Mouse (Mus musculus) embryonic stem cell, embryonic (primary cell): ENCODE results near the gene Ccnt1.

Source experiments
- CTCF ChIA-PET, 4 experiments: fragments of 300-600 bp in 2 of 4; fragments of 350-600 bp in 2 of 4; sonication (Branson Sonifier 250); formaldehyde crosslinking; loops; one replicate each; lab custom pipeline; 2022; ENCODE audit warnings: inconsistent platforms in 2 of 4; lab: Charles Lee
- POLR2A ChIA-PET, 4 experiments: fragments of 300-600 bp in 2 of 4; fragments of 350-600 bp in 2 of 4; sonication (Branson Sonifier 250); formaldehyde crosslinking; loops; one replicate each; lab custom pipeline; 2022; ENCODE audit warnings: antibody characterized with exemption in 4 of 4, inconsistent platforms in 1 of 4; lab: Charles Lee

Ccnt1 gene

DNA sequence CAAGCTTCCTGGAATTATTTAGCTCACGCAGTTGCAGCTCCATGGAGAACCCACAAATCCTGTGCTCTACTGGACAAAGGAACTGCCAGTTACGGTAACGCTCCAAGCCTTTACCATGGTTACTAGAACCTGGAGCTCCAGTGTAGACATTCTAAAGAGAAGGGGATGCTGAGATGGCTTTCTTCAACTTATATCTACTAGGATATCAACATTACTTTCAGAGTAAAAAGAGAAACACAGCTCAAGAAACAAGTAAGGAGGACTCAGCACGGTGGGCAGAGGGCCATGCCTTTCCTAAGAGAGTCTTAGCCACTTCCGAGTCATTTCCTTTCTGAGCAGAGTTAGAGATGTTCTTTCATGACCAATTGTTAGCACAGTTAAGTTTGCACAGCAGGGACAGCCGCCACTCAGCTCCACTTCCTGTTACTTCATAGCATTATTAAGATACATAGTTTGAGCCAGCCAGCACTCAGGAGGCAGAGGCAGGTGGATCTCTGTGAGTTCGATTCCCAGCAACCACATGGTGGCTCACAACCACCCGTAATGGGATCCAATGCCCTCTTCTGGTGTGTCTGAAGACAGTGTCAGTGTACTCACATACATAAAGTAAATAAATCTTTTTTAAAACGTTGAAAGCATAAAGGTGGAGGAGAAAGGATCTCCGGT is at the start of gene Ccnt1, which contains the start of gene 4930415O20Rik:
Gene Ccnt1 (minus strand): TSS at position 51 of the 666 bp plus-strand sequence.
Gene 4930415O20Rik (plus strand): TSS at position 132 of the 666 bp plus-strand sequence.
- ChIA-PET CTCF (interaction anchor here in 3 of 4 experiments (0.8 to 1.2 kb wide), 3 partner anchors 10 to 52 kb away, joined by 3 read pairs; no protein-coding TSS in a partner anchor), POLR2A (interaction anchor here in 2 of 4 experiments (0.5 to 3.8 kb wide), 17 partner anchors 13 to 1270 kb away, joined by 3 to 20 read pairs (median 3); partner anchors contain the start of genes Fkbp11 (in 1 of the 2) and Rnd1 (in 1 of the 2))

DNA sequence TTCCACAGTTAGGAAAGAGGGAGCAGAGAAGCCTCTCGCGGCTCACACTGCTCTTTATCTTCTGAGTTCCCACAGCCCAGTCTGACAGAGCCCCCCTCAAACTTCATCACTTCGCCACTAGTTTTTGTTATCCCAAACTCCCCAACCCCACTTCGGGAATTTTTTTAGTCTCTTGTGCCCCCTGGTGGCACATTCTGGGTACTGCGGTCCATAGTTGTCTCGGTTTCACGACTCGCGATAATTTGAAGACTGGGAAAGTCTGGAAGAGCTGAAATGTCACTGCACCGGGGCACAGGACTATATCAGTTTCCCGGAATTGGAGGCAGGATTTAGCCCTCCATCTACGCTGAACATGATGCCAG is 46.4 kb upstream of the Ccnt1 start:
- CTCF ChIA-PET = interaction anchor here (0.6 to 3.7 kb wide), 52 partner anchors 9 to 1244 kb away, joined by 3 to 40 read pairs (median 4); partner anchors contain the start of genes Cacnb3 (in 2 of the 4), 4930415O20Rik (in 1 of the 4), Ccnt1 (in 1 of the 4) and Fkbp11 (in 1 of the 4)
- POLR2A ChIA-PET = interaction anchor here in 3 of 4 experiments (0.5 to 9.2 kb wide), 27 partner anchors 9 to 1031 kb away, joined by 3 to 49 read pairs (median 3); partner anchors contain the start of genes Cacnb3 (in 2 of the 3), Kansl2 (in 1 of the 3) and Rnd1 (in 1 of the 3)

DNA sequence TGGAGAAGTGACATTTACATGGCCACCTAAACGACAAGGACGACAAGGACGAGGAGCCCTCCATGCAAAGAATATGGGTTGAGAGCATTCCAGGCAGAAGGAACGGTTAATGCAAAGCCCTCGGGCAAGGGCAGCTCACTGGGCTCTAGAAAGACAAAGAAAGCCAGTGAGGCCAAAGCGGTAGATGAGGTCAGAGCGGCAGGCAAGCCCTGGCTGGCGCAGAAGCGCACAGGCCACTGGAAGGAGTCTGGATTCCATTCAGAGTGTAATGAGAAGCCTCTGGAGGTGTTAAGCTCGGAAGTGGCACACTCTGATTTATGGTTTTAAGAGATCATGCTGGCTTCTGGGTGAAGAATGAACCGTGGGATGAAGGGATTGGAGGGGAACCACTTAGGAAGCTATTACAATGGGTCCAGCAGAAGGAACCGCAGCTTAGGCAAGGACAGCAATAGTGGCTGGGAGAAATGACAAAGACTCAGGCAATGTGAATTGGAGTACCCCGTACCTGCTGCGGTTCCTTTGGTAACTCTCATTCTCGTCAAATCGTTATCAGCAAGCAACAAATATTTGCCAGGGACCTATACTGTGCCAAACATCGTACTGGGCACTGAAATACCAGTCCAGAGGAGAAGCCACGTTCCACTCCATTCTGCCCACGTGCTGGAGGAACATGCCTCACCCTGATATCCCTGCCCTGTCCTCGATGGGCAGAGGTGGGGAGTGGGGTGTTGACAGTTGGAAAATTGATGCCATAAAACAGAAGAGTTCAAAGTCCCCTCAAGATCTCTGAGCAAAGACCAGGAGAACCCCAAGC is 45.8 kb upstream of the Ccnt1 start:
- CTCF ChIA-PET = interaction anchor here (0.5 to 3.7 kb wide), 39 partner anchors 10 to 1147 kb away, joined by 3 to 40 read pairs (median 4); partner anchors contain the start of genes Cacnb3 (in 2 of the 4), 4930415O20Rik (in 1 of the 4), Ccdc65 (in 1 of the 4) and Ccnt1 (in 1 of the 4)
- POLR2A ChIA-PET = interaction anchor here in 3 of 4 experiments (0.5 to 9.2 kb wide), 26 partner anchors 9 to 1032 kb away, joined by 3 to 49 read pairs (median 3); partner anchors contain the start of genes Cacnb3 (in 2 of the 3), Ddx23 (in 1 of the 3), Kansl2 (in 1 of the 3) and Rnd1 (in 1 of the 3)

DNA sequence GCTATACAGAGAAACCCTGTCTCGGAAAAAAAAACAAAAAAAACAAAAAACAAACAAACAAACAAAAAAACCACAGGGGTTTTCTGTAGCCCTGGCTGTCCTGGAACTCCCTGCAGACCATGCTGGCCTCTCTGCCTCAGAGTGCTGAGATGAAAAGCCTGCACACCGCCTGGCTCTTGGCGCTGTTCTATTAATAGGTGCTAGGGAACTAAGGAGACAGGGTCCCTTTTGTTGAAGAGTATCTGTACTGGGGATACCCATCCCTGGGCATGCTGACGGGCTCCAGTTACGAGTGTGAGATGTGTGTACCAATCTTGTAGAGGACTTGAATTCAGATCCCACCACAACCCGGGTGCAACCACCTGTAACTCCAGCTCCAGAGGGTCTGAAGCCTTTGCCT is 45.0 kb upstream of the Ccnt1 start:
- ChIA-PET POLR2A (interaction anchor here in 3 of 4 experiments (0.8 to 9.2 kb wide), 14 partner anchors 10 to 362 kb away, joined by 3 to 49 read pairs (median 4); partner anchors contain the start of gene Cacnb3 (in 2 of the 3)), CTCF (interaction anchor here in 3 of 4 experiments (0.6 to 3.7 kb wide), 11 partner anchors 12 to 328 kb away, joined by 3 to 40 read pairs (median 4); no protein-coding TSS in a partner anchor)

DNA sequence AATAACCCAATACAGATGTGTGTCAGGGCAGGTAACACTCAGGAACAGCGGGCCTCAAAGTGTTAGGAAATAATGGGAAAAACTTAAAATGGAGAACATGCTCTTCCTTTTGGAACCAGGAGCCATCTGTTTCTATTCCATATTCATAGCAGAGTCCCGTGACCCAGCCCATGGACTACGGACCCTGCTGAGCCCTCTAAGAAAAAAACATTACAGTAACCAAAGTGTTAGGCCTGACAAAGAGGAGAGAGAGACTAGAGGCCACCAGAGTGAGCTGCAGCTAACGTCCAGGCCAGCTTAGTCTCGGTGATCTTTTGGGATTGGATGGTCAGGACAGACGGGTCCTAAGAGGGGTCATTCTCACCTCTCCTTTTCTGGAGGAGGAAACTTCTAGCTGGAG is 44.2 kb upstream of the Ccnt1 start:
- CTCF ChIA-PET = interaction anchor here in 3 of 4 experiments (0.5 to 3.7 kb wide), 9 partner anchors 11 to 762 kb away, joined by 3 to 40 read pairs (median 4); no protein-coding TSS in a partner anchor
- POLR2A ChIA-PET = interaction anchor here in 3 of 4 experiments (0.5 to 9.2 kb wide), 11 partner anchors 9 to 135 kb away, joined by 3 to 49 read pairs (median 4); partner anchors contain the start of gene Cacnb3 (in 2 of the 3)

DNA sequence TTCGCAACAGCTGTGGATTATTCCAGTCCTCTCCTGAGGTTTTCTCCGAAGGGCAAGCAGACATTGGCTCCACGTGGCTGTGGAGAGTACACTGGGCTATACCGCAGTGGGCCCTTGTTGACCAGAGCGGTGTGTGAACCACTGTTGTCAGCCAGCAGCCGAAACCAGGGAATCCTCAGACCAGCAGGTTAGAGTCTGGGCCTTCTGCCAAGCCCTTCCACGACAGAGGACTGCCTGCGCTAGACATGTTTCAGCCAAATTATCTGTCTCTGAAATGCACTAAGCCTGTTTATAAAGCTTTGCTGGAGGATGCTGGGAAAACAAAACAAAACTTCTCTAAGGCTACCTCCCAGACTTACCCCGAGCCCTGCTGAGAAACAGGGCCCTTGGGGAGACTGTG is 43.8 kb upstream of the Ccnt1 start:
- POLR2A ChIA-PET = interaction anchor here in 2 of 4 experiments (1.0 to 9.2 kb wide), 5 partner anchors 8 to 46 kb away, joined by 3 to 49 read pairs (median 5); partner anchors contain the start of gene Cacnb3 (in 1 of the 2)
- CTCF ChIA-PET = interaction anchor here (0.5 to 3.7 kb wide), 7 partner anchors 11 to 97 kb away, joined by 3 to 40 read pairs (median 5); no protein-coding TSS in a partner anchor

DNA sequence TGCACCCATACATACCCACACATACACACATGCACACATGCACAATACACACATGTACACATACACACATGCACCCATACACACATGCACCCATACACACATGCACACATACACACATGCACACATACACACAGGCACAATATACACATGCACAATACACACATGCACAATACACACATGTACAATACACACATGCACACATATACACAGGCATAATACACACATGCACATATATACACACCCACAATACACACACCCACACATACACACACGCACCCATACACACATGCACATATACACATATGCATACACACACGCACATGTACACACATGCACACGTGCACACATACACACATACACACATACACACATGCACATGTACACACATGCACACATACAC is 41.5 kb upstream of the Ccnt1 start:
- ChIA-PET POLR2A (no interaction called here), CTCF (interaction anchor here in 1 of 4 experiments (1.3 kb wide), 1 partner anchor 19 kb away, joined by 3 read pairs; no protein-coding TSS in a partner anchor)

DNA sequence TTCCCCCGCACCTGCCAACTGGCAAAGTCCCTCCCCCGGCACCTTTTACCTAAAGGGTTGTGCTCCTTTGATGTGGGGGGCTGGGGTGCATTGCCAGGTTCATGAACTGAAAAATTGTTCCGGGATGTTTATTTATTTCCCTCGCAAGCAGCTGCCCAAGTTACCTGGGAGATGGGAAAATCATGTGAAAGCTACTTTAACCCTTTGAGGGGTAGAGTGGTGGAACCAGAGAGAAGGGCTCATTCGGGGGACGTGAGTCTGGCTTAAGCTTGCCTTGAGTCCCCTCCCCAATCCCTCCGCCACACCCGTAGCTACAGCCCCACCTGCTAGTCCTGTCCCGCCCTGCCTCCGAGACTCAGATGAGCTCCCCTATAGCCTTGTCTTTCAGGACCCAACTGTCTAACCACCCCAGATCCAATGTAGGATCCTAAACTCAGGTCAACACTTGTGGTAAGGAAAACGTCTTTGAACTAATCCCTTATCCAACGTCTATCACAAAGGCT is 39.5 kb upstream of the Ccnt1 start:
- ChIA-PET POLR2A (interaction anchor here in 2 of 4 experiments (0.9 to 2.3 kb wide), 9 partner anchors 9 to 153 kb away, joined by 3 to 9 read pairs (median 3); partner anchors contain the start of genes Arf3 (in 1 of the 2), Cacnb3 (in 1 of the 2) and Ddx23 (in 1 of the 2)), CTCF (interaction anchor here (0.5 to 2.7 kb wide), 11 partner anchors 21 to 790 kb away, joined by 3 to 11 read pairs (median 4); partner anchors contain the start of gene Arf3 (in 1 of the 4))

DNA sequence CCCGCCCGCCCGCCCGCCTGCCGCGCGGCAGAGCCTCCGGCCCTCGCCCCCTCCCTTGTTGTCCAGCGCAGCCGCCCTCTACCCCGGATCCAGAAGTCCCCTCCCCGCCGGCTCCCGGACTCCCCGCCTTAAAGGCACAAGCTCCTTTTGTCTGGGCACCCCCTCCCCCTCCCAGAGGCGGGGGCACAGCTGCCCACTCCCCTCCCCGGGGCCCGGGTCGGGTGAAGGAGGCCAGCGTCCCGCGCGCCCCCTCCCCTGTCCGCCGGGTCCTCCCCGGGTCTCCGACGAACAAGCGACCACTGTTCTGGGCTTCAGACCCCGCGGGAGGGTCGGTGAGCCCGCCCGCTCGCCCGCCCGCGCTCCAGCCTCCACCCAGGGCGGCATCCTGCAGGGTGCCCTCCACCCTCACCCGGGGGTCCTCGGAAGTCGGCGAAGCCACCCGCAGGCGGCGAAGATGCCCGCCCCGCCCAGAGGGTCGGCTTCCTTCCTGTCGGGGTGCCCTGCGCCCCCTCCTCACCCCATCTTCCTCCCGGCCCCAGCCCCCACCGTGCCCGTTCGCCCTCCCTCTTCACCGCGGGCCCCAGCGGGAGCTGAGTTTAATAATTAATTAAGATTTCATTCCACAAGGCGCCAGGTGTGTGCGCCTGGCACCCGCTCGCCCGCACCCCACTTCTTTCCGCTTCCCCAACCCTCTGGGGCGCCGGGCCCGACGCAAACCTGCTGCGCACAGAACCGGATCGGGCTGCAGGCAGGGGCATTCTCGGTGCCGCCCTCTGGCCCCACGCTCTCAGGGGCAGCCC is 38.8 kb upstream of the Ccnt1 start, which contains the start of gene Adcy6:
Gene Adcy6 (minus strand): TSS at position 746 of the 800 bp plus-strand sequence.
- POLR2A ChIA-PET = interaction anchor here in 3 of 4 experiments (0.6 to 2.3 kb wide), 10 partner anchors 8 to 535 kb away, joined by 3 to 9 read pairs (median 4); partner anchors contain the start of genes Cacnb3 (in 1 of the 3) and Ddx23 (in 1 of the 3)
- CTCF ChIA-PET = interaction anchor here (0.5 to 2.7 kb wide), 12 partner anchors 22 to 789 kb away, joined by 3 to 8 read pairs (median 4); partner anchors contain the start of gene Arf3 (in 1 of the 4)

DNA sequence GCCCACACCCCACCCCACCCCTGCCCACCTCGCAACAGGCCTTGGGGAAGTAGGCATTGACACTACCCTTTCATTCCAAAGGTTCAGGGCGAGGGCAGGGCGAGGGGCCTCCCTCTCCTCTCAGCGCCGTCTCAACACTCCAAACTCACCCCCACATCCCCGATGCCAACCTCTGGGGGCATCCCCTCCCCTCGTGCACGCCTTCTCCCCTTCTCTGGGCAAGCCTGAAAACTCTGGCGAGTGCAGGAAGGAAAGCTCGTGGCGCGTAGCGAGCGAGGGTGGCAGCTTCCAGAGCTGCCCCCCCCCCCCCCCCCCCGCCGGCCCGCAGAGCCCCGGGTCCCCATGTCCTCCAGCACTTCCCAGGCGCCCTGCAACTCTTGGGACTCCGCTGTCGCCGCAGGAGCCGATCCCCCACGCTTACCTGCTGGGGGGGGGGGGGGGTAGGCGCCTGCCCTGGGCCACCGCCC is 38.1 kb upstream of the Ccnt1 start:
- CTCF ChIA-PET = interaction anchor here in 2 of 4 experiments (0.7 to 2.7 kb wide), 4 partner anchors 23 to 1305 kb away, joined by 3 to 8 read pairs (median 7); no protein-coding TSS in a partner anchor
- POLR2A ChIA-PET = interaction anchor here in 1 of 4 experiments (0.6 to 1.9 kb wide), 4 partner anchors 12 to 535 kb away, joined by 3 to 9 read pairs (median 4); no protein-coding TSS in a partner anchor

DNA sequence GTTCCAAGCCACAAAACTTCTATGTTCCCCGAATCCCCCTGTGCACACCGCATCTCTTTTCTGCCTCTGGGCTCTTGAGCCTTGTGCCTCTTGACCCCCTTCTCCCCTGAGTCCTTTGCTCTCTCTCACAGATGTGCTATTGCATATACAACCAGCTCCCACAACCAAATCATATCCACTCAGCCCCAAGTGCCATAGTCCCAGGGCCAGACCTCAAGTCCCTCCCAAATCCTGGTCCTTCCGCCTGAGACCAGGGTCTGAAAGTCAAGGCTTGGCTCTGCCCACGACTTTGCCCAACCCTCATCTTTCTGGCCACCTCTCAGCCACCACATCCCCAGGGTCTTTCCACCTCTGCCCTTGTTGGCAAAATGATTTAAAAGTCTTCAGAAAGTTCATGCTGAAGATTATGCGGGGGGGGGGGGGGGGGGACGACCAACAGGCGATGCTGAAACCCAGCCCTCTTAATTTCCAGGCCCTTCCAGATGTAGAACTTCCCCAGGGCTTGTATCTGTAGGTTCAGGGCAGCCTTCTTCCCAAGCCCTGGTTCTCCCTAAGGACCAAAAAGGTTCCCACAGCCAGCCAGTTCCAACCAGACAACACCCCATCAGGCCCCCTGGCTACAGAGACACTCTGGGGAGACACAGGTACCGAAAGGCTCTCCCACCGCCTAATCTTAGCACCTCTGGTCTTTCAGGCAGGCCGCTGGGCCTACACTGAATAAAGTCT is 37.5 kb upstream of the Ccnt1 start:
- CTCF ChIA-PET = interaction anchor here in 1 of 4 experiments (0.7 kb wide), 1 partner anchor 1305 kb away, joined by 3 read pairs; no protein-coding TSS in a partner anchor
- POLR2A ChIA-PET = interaction anchor here in 1 of 4 experiments (1.9 kb wide), 1 partner anchor 20 kb away, joined by 4 read pairs; no protein-coding TSS in a partner anchor

DNA sequence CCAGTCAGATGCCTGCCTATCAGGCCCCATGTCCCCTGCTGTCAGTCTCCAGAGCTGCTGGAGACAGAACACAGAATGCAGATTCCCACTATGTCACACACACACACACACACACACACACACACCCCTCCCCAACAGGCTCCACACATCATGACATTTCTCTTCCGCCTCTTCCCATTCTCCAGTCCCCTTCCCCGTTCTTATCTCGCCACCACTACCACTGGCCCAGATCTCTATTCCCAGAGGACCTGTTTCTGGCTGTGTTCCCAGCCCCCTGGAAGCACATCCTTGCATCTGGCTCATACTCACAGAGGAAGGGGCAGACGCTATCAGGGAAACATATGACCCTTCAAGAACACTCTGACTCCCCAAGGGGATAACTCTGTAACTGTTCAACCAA is 36.8 kb upstream of the Ccnt1 start:
- ChIA-PET POLR2A (interaction anchor here in 2 of 4 experiments (1.0 to 4.8 kb wide), 3 partner anchors 10 to 21 kb away, joined by 3 to 20 read pairs (median 4); no protein-coding TSS in a partner anchor), CTCF (no interaction called here)

DNA sequence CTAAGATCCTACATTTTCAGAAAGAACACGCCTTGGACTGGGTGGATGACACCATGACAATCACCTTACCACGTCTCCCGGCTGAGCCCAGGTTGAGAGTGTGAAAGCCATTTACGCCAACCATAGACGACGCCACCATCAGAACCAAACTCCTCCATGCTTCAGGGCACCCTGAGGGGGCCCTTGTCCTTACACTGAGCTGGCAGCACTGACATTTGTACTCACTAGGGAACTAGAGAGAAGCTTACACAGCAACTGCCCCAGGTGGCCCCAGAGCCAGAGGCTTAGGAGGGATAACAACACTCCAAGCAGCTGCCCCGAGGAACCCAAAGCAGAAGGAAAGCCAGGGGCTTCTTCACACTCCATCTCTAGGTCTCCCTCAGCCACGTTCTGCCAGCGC is 36.0 kb upstream of the Ccnt1 start:
- ChIA-PET POLR2A (interaction anchor here in 2 of 4 experiments (1.0 to 4.8 kb wide), 4 partner anchors 8 to 22 kb away, joined by 3 to 20 read pairs (median 5); no protein-coding TSS in a partner anchor), CTCF (interaction anchor here in 2 of 4 experiments (1.1 to 1.4 kb wide), 3 partner anchors 11 to 132 kb away, joined by 3 to 4 read pairs (median 3); no protein-coding TSS in a partner anchor)

DNA sequence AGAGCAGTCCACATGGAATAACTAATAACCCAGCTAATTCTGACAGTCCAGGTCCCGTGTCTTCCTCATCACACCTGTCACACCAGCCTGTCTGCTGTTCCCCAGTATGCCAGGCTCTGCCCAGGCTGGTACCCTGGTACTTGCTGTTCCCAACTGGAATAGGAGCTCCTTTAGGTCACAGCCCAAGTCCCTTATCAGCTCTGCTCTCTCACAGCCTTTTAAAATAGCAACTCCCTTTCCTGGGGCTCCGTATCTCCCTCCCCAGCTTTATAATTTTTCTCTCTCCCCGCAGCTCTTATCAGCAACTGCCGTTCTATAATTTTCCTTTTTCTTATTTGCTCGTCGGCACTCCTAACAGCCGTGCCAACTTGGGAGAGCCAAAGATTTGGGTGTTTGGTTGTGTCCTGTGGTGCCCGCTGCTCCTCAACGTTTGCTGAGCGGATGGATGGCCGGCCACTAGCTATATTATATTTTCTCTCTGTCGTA is 35.4 kb upstream of the Ccnt1 start:
- POLR2A ChIA-PET = interaction anchor here in 3 of 4 experiments (0.6 to 4.8 kb wide), 5 partner anchors 9 to 23 kb away, joined by 3 to 20 read pairs (median 5); no protein-coding TSS in a partner anchor
- CTCF ChIA-PET = interaction anchor here in 3 of 4 experiments (0.6 to 1.5 kb wide), 6 partner anchors 11 to 534 kb away, joined by 3 to 4 read pairs (median 3); no protein-coding TSS in a partner anchor
